Mouse (Mus musculus): ENCODE measurements around the gene Trpc4ap. TPM values are rescaled to one million over a fixed set of nuclear protein-coding genes. Genes with fewer than 3 reads are reported as not detected.

Trpc4ap gene
- polyA plus RNA-seq, 1 experiment: 364 TPM

- no peak overlapping the region for H3K4me3 ChIP-seq (ENCODE audit: insufficient read depth, low read depth, low read length)
- H3K27ac ChIP-seq (ENCODE audit: insufficient read depth, low read depth, low read length): no peak overlapping the region
- TF ChIP-seq CTCF (IDR thresholded peaks at IDR 0.05; ENCODE audit: insufficient read depth, low read depth, low read length) (no peak), POLR2A (IDR thresholded peaks at IDR 0.05; ENCODE audit: insufficient read depth, low read depth, low read length) (no peak)
- 89% methylated on average over 5 of the region's 5 CpGs for WGBS
- 0 out of 2 replicates have a peak, but pooled peaks cover 9% of the 10 kb centered on the region for H3K4me1 ChIP-seq (ENCODE audit: control insufficient read depth, insufficient read depth, low read length)
Observed at GRCm38 (mm10) chr2:155683821-155684220, 8.4 kb downstream of the Trpc4ap start.

DNA sequence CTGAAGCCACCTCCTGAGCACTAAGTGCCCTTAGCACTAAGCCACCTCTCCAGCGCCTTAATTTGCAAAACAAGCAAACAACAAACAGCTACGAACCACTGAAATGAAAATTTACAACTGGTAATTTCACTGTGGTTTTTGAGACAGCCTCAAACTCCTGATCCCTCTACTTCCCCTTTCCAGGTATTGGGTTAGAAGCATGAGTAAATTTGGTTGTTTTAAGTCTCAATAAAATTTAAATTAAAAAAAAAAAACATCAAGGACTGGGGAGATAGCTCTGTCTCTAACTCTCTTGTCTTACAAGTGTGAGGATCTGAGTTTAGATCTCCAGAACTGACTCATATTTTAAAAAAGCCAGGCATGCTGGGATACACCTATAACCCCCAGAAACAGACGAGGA, 9.0 kb downstream of the Trpc4ap start:
- 47% methylated on average over 3 of the region's 3 CpGs for WGBS
- no peak overlapping the region for H3K27ac ChIP-seq (ENCODE audit: insufficient read depth, low read depth, low read length)
- no peak overlapping the region for H3K4me3 ChIP-seq (ENCODE audit: insufficient read depth, low read depth, low read length)
- TF ChIP-seq CTCF (IDR thresholded peaks at IDR 0.05; ENCODE audit: insufficient read depth, low read depth, low read length) (no peak), POLR2A (IDR thresholded peaks at IDR 0.05; ENCODE audit: insufficient read depth, low read depth, low read length) (no peak)
- 0 out of 2 replicates have a peak, but pooled peaks cover 9% of the 10 kb centered on the region for H3K4me1 ChIP-seq (ENCODE audit: control insufficient read depth, insufficient read depth, low read length)

DNA sequence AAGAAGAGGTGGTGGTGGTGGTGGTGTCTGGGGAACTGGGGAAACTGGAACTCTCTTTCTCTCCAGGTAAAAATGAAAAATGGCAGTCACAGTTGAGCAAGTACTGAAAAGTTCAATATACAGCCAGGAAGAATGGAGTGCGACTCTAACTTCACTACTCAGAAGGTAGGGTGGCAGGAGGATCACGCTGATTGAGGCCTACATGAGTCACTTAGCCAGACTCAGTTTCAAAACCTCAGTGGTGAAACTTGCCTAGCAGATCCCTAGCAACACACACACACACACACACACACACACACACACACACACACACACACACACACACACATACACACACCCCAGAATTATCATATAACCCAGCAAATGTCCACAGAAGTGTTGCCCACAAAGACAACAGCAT, 10.3 kb downstream of the Trpc4ap start:
- Histone ChIP-seq H3K4me3 (ENCODE audit: insufficient read depth, low read depth, low read length) (no peak overlapping the region), H3K27ac (ENCODE audit: insufficient read depth, low read depth, low read length) (no peak overlapping the region), H3K4me1 (ENCODE audit: control insufficient read depth, insufficient read depth, low read length) (peaks cover 4% of the 10 kb centered on the region; the same call in 1 of the 2 replicates)
- TF ChIP-seq CTCF (IDR thresholded peaks at IDR 0.05; ENCODE audit: insufficient read depth, low read depth, low read length) (no peak), POLR2A (IDR thresholded peaks at IDR 0.05; ENCODE audit: insufficient read depth, low read depth, low read length) (no peak)
- 83% methylated on average over 2 of the region's 2 CpGs for WGBS

- Histone ChIP-seq H3K27ac (ENCODE audit: insufficient read depth, low read depth, low read length) (no peak overlapping the region), H3K4me3 (ENCODE audit: insufficient read depth, low read depth, low read length) (no peak overlapping the region), H3K4me1 (ENCODE audit: control insufficient read depth, insufficient read depth, low read length) (peaks cover 2% of the 10 kb centered on the region; the same call in 1 of the 2 replicates)
- no peak for TF ChIP-seq POLR2A (IDR thresholded peaks at IDR 0.05; ENCODE audit: insufficient read depth, low read depth, low read length)
- TF ChIP-seq CTCF (IDR thresholded peaks at IDR 0.05; ENCODE audit: insufficient read depth, low read depth, low read length): no peak
- 79% methylated on average over 8 of the region's 8 CpGs for WGBS
Observed at GRCm38 (mm10) chr2:155681194-155681593, 11.0 kb downstream of the Trpc4ap start.

GRCm38 (mm10) chr2:155680591-155680990, 11.6 kb downstream of the Trpc4ap start:
- Histone ChIP-seq H3K27ac (ENCODE audit: insufficient read depth, low read depth, low read length) (no peak overlapping the region), H3K4me1 (ENCODE audit: control insufficient read depth, insufficient read depth, low read length) (peaks cover 2% of the 10 kb centered on the region; the same call in 1 of the 2 replicates), H3K4me3 (ENCODE audit: insufficient read depth, low read depth, low read length) (no peak overlapping the region)
- 59% methylated on average over 5 of the region's 5 CpGs for WGBS
- TF ChIP-seq CTCF (IDR thresholded peaks at IDR 0.05; ENCODE audit: insufficient read depth, low read depth, low read length) (no peak), POLR2A (IDR thresholded peaks at IDR 0.05; ENCODE audit: insufficient read depth, low read depth, low read length) (no peak)

GRCm38 (mm10) chr2:155679586-155680110, 12.5 kb downstream of the Trpc4ap start:
- Histone ChIP-seq H3K4me3 (ENCODE audit: insufficient read depth, low read depth, low read length) (no peak overlapping the region), H3K27ac (ENCODE audit: insufficient read depth, low read depth, low read length) (no peak overlapping the region), H3K4me1 (ENCODE audit: control insufficient read depth, insufficient read depth, low read length) (peaks cover 2% of the 10 kb centered on the region; the same call in 1 of the 2 replicates)
- WGBS: 67% methylated on average over 4 of the region's 4 CpGs
- TF ChIP-seq CTCF (IDR thresholded peaks at IDR 0.05; ENCODE audit: insufficient read depth, low read depth, low read length) (no peak), POLR2A (IDR thresholded peaks at IDR 0.05; ENCODE audit: insufficient read depth, low read depth, low read length) (no peak)

- TF ChIP-seq POLR2A (IDR thresholded peaks at IDR 0.05; ENCODE audit: insufficient read depth, low read depth, low read length) (no peak), CTCF (IDR thresholded peaks at IDR 0.05; ENCODE audit: insufficient read depth, low read depth, low read length) (no peak)
- 53% methylated on average over 4 of the region's 4 CpGs for WGBS
- Histone ChIP-seq H3K27ac (ENCODE audit: insufficient read depth, low read depth, low read length) (no peak overlapping the region), H3K4me1 (ENCODE audit: control insufficient read depth, insufficient read depth, low read length) (no peaks in the 10 kb centered on the region; the same call in 1 of the 2 replicates), H3K4me3 (ENCODE audit: insufficient read depth, low read depth, low read length) (no peak overlapping the region)
Observed at GRCm38 (mm10) chr2:155675118-155675517, 17.1 kb downstream of the Trpc4ap start.

- TF ChIP-seq POLR2A (IDR thresholded peaks at IDR 0.05; ENCODE audit: insufficient read depth, low read depth, low read length) (no peak), CTCF (IDR thresholded peaks at IDR 0.05; ENCODE audit: insufficient read depth, low read depth, low read length) (no peak)
- Histone ChIP-seq H3K4me1 (ENCODE audit: control insufficient read depth, insufficient read depth, low read length) (no peaks in the 10 kb centered on the region; the same call in 1 of the 2 replicates), H3K27ac (ENCODE audit: insufficient read depth, low read depth, low read length) (no peak overlapping the region), H3K4me3 (ENCODE audit: insufficient read depth, low read depth, low read length) (no peak overlapping the region)
- 27% methylated on average over 2 of the region's 2 CpGs for WGBS
Observed at GRCm38 (mm10) chr2:155673546-155673945, 18.6 kb downstream of the Trpc4ap start.

- TF ChIP-seq CTCF (IDR thresholded peaks at IDR 0.05; ENCODE audit: insufficient read depth, low read depth, low read length) (no peak), POLR2A (IDR thresholded peaks at IDR 0.05; ENCODE audit: insufficient read depth, low read depth, low read length) (no peak)
- WGBS: 53% methylated on average over 4 of the region's 4 CpGs
- Histone ChIP-seq H3K27ac (ENCODE audit: insufficient read depth, low read depth, low read length) (no peak overlapping the region), H3K4me1 (ENCODE audit: control insufficient read depth, insufficient read depth, low read length) (no peaks in the 10 kb centered on the region), H3K4me3 (ENCODE audit: insufficient read depth, low read depth, low read length) (no peak overlapping the region)
Observed at GRCm38 (mm10) chr2:155671236-155671635, 20.9 kb downstream of the Trpc4ap start.
